In genomic region chr12:44327452-44327851, GRCm38 (mm10) we compare ENCODE assay signal across 10 mouse cellular contexts. TPM values are rescaled to one million over a fixed set of nuclear protein-coding genes. Genes with fewer than 3 reads are reported as not detected.
A peak's percentile ranks its signal among the peaks of the same experiment; 100 is the strongest.
DNase-seq lines count a peak whose midpoint lies in the region; ATAC-seq and TF ChIP-seq lines count a peak whose summit lies in the region.
"Had no signal": no experiment of that assay in that cellular context is flagged by ENCODE, and none has a peak within 500 bp of the region (broad histone marks: within the 10 kb centered on the region; RNA-seq: fewer than 3 reads in every experiment).

No protein-coding gene starts in this region.

- no peak for ATAC-seq in embryonic facial prominence, embryonic 14.5 days (ENCODE audit: low read depth)

- H3K4me1 ChIP-seq in E14TG2a.4 (replicated peaks; ENCODE audit: low read depth, low read length) = peaks cover 23% of the 10 kb centered on the region
- H3K4me1 ChIP-seq in embryonic facial prominence, embryonic 14.5 days (ENCODE audit: control insufficient read depth, insufficient read depth, low read length) = peaks cover 7% of the 10 kb centered on the region

- no peak overlapping the region for H3K9ac ChIP-seq in embryonic facial prominence, embryonic 14.5 days (ENCODE audit: low read depth, low read length)

- peaks cover 43% of the 10 kb centered on the region for H3K27me3 ChIP-seq in E14TG2a.4 (ENCODE audit: insufficient read depth, low read length)
- peaks cover 30% of the 10 kb centered on the region for H3K27me3 ChIP-seq in embryonic facial prominence, embryonic 14.5 days (replicated peaks; ENCODE audit: control insufficient read depth, insufficient read depth, low read length)

- peak; percentile 13; the same call in 1 of the 2 replicates for TF ChIP-seq CTCF in E14TG2a.4 (conservative IDR thresholded peaks at IDR 0.05; ENCODE audit: low read length)

- H3K36me3 ChIP-seq in E14TG2a.4 (ENCODE audit: insufficient read depth, low read length) = no peaks in the 10 kb centered on the region
- H3K36me3 ChIP-seq in embryonic facial prominence, embryonic 14.5 days (ENCODE audit: control insufficient read depth, insufficient read depth, low read length) = no peaks in the 10 kb centered on the region

- DNase-seq in kidney, postnatal 25 days = peak; percentile 21 to 41
- no peak for DNase-seq in kidney, adult 11 months
- DNase-seq in brain, adult 2 months (ENCODE audit: low read depth, low spot score) = peak; percentile 84
- DNase-seq in embryonic facial prominence, embryonic 14.5 days (ENCODE audit: low spot score) = peak; percentile 40
- DNase-seq in gastrocnemius, adult 18-20 months (ENCODE audit: low spot score) = no peak
- DNase-seq in natural killer cell, adult 2 months (ENCODE audit: low spot score in 2 of 2) = no peak
- no peak for DNase-seq in heart, adult 9 months (ENCODE audit: low spot score in 2 of 2)

- 31% methylated on average over 6 of the region's 6 CpGs for WGBS in embryonic facial prominence, embryonic 14.5 days

- no peak overlapping the region for H3K27ac ChIP-seq in embryonic facial prominence, embryonic 14.5 days (replicated peaks; ENCODE audit: low read depth, low read length)

- H3K4me2 ChIP-seq in embryonic facial prominence, embryonic 14.5 days (ENCODE audit: low read depth, low read length) = no peak overlapping the region

- H3K4me3 ChIP-seq in E14TG2a.4 (replicated peaks; ENCODE audit: low read length) = no peak overlapping the region
- no peak overlapping the region for H3K4me3 ChIP-seq in embryonic facial prominence, embryonic 14.5 days (ENCODE audit: low read depth, low read length)
- H3K4me3 ChIP-seq: myocyte had no signal

- H3K9me3 ChIP-seq in E14TG2a.4 (ENCODE audit: low read length) = no peaks in the 10 kb centered on the region
- H3K9me3 ChIP-seq in embryonic facial prominence, embryonic 14.5 days (ENCODE audit: control insufficient read depth, low read length) = no peaks in the 10 kb centered on the region

RNA-seq across cellular contexts. Expression of gene Nrcam, which starts 1.2 kb away (rescaled TPM):
- 8.7 and 9.0 TPM in 2 replicates for polyA plus RNA-seq in embryonic facial prominence, embryonic 14.5 days (2014; fragmentation: Nextera tagmentation; extraction: Ambion mirVana)
- under 1 TPM; 0.33 to 0.57 TPM for total RNA-seq in gastrocnemius, adult 18-20 months (2021)
- total RNA-seq: liver, adult 2 months had no signal
- polyA plus RNA-seq: liver, adult 2 months had no signal

Comparison
In these comparisons a context has a peak if more than half of its experiments do, and no peak if none do; other contexts are left out.
1. DNase-seq: peak in kidney, postnatal 25 days (2 of 2), brain, adult 2 months (single experiment) and embryonic facial prominence, embryonic 14.5 days (single experiment); none in kidney, adult 11 months (single experiment), gastrocnemius, adult 18-20 months (single experiment), natural killer cell, adult 2 months (0 of 2) and heart, adult 9 months (0 of 2).